Mouse (Mus musculus): ENCODE results near the gene Gm16503.

- TF ChIP-seq MAX (IDR thresholded peaks at IDR 0.05; ENCODE audit: low read depth) (no peak), MYOD1 (IDR thresholded peaks at IDR 0.05; ENCODE audit: control insufficient read depth in 1 of 3, insufficient read length in 2 of 3, low read depth in 2 of 3) (no peak), USF1 (IDR thresholded peaks at IDR 0.05; ENCODE audit: low read depth) (no peak), POLR2A (IDR thresholded peaks at IDR 0.05; ENCODE audit: insufficient read length, low read depth) (no peak), TCF12 (IDR thresholded peaks at IDR 0.05; ENCODE audit: insufficient read depth, poor library complexity, severe bottlenecking) (no peak), TCF3 (IDR thresholded peaks at IDR 0.05; ENCODE audit: insufficient read length, low read depth) (no peak), MYOG (IDR thresholded peaks at IDR 0.05; ENCODE audit: control insufficient read depth in 1 of 3, insufficient read depth in 1 of 3, insufficient read length in 2 of 3, low read depth in 2 of 3) (no peak), E2F4 (IDR thresholded peaks at IDR 0.05; ENCODE audit: insufficient read depth) (no peak), POLR2AphosphoS2 (IDR thresholded peaks at IDR 0.05; ENCODE audit: insufficient read length, low read depth) (no peak), REST (IDR thresholded peaks at IDR 0.05; ENCODE audit: insufficient read depth, insufficient read length) (no peak)
Observed at GRCm38 (mm10) chr4:147520100-147520499, 19.9 kb upstream of the Gm16503 start.
